Mouse (Mus musculus): ENCODE results near the gene Srm.

Gene Srm

DNA sequence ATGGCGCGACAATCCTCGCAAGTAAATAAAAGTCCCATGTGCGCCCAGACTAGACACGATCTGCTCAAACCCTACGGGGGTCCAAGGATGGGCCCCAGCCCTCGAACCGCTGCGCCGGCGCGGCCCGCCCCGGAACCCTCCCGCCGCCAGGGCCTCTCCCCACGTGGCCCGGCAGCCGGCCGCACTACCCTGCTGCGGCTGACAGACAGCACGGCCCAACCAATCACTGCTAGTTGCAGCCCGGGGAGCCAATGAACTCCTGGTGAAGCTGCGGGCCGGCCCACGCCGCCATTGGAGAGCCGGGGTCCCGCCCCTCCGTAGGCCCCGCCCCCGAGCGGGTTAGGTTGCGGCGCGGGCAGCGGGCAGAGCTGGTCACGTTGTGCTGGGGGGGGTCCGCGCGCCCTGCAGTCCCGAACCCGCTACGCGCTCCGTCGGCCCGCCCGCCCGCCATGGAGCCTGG, at the start of gene Srm:
Gene Srm, plus strand, starts transcription at position 333 of the 460 bp plus-strand sequence.
- DNase-seq (ENCODE audit: low spot score) = peak; percentile 98

DNA sequence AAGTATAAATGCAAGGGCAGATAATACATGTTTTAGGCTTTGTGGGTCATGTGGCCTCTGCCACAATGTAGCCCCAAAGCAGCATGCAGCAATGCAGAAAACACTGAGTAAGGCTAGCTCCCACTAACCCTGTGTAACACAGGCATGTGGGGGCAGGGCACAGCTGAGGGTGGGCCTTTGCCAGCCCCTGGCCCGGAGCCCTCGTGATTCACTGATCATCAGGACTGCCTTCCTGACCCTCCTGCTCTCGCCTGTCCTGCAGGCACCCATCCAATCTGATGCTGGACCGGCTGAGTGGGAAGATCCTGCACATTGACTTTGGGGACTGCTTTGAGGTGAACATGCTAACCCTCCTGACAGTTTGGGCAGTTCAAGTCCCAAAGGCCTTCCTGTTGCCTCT, 42.2 kb upstream of the Srm start:
- DNase-seq (ENCODE audit: low spot score) = no peak

DNA sequence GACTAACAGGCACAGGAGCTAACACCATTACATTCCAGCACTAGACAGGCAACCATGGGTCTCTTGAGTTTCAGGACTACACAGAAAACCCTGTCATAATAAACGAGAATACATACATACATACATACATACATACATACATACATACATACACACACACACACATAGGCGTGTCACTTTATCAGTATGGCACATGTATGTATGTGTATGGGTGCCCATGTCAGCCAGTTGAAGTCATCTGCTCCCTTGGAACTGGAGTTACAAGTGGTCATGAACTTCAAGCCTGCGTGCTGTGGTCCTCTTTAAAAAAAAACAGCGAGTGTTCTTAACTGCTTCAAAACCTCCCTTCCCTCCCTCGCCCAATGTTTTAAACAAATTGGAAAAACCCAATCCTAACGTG, 33.5 kb upstream of the Srm start:
- DNase-seq (ENCODE audit: low spot score) = no peak

DNA sequence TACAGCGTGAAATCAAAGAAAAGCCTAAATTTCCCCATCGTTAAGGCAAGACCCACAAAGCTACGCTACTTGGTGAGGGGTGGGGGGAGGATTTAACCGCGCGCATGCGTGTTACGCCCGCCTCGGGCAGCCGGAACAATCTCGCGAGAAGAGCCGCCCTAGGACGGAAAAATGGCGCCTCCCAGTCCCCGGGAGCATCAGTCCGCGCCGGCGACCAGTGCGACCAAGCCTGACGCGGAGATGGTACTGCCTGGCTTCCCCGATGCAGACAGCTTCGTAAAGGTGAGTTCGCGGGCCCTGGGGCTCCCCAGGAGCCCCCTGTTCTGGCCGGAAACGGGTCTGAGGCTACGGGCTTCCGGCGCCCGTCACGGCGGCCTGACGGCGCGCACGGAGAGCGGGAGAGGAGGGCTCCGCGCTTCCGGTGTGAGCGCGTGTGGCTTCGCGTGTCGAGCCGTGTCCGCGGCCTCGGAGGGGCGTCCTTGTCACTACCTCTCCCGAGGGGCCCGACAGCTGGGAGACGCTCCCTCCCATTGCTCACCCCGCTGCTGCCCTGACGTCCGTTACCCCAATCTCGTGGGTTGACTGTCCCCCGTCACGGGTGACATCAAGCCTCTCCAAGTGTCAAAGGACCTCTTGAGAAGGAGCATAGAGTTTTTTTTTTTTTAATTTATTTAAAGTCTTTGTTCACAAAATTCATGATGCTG, 32.9 kb upstream of the Srm start, which contains the start of gene Exosc10:
Gene Exosc10, plus strand, starts transcription at position 133 of the 704 bp plus-strand sequence.
- peak; percentile 91 for DNase-seq (ENCODE audit: low spot score)

DNA sequence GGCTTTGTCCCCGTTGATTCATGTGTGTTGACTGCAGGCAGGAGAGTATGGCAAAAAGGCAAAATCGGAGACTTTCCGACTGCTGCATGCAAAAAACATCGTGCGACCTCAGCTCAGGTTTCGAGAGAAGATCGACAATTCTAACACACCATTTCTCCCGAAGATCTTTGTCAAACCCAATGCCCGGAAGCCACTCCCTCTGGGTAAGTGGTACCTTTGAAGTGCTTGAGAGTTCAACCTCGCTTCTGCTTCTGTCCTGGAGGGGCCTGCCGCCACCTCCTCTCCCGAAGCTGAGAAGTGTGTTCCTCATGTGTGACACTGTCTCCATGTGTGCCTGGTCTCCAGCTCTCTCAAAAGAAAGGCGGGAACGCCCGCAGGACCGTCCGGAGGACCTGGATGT, 28.6 kb upstream of the Srm start:
- DNase-seq (ENCODE audit: low spot score) = no peak

DNA sequence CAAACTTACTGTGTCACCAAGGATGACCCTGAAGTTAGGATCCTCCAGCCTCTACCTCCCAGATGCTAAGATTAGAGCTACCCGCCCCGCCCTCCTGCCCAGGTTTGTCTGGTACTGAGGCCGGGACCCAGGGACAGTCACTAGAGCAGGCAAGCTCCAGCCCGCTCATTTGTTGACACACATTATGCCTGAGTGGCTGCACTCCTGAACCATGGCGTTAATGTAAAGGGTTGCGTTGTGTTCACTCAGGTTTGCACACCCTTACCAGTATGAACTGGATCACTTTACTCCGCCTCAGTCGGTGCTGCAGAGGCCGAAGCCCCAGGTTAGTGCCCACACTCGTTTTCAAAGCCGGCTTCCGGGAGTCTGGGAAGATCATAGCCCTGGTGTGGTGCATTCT, 27.7 kb upstream of the Srm start:
- no peak for DNase-seq (ENCODE audit: low spot score)

DNA sequence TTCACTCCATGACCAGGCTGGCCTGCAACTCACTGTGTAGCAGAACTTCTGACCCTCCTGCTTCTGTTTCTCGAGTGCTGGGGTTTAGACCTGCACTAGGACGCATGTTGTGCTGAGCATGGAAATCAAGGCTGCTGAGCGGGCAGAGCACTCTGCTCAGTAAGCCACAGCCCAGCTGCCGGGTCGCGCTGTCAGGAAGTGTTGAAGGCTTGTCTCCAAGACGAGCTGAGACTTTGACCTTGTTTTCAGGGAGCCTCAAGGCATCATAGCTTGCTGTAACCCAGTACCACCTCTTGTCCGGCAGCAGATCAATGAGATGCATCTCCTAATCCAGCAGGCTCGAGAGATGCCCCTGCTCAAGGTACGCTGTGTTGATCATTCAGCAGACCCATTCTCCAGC, 21.2 kb upstream of the Srm start:
- no peak for DNase-seq (ENCODE audit: low spot score)

DNA sequence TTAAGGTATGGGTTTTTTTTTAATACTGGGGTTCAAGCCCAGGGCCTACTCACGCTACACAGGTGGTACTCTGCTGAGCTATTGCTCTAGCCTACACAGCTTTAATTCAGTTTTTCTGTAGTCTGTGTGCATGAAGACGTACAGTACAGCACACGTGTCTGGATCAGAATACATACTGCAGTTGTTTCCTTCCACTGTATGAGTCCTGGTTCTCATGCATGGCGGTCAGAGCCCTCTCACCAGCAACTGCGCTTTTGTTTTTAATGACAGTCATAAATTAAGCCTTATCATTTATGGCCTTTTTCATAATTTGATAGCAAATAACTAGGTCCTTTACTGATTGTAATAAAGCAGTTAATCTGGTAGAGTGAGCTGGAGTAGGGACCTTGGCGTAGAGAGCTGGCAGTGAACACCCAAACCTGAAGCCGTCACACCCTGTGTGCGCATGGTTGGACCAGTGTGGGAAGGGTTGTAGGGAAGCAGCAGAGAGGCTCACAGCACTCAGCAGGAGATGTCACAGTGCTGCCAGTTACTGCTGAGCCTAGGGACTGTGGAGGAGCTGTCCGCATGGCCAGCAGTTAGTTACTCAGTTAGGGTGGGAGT, 20.5 kb upstream of the Srm start:
- DNase-seq (ENCODE audit: low spot score) = no peak

DNA sequence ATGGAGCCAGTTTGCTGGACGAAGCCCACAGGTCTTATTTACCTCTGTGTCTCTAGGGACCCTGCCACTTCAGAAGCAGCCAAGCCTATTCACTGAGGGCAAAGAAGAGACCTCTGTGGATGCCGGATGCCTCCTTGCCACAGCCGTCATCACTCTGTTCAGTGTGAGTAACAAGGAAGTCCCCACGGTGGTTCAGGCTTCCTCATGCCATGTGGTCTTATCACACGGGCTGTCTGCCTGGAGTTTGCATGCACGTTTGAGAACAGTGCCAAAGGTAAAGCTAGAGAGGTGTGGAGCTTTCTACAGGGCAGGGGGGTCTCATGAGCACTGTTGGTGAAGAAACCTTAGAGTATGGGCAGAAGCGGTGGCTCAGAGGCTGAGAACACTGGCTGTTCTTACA, 18.1 kb upstream of the Srm start:
- no peak for DNase-seq (ENCODE audit: low spot score)

DNA sequence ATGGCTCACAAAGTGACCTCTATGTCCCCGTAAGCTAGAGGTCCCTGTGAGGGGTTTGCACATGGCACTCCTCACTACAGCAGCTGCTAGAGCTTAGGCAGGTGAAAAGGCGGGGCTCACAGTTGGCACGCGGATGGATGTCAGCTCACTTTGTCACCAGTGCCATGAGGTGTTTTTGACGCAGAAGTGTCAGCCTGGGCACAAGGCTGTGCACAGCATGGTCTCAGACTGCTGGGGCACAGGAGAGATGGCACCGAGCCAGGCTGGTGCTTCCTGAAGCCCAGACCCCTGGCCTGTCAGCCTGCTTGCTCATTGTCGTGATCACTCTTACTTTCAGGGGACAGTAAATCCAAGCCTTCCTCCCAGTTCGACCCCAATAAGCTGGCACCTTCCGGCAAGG, 10.5 kb upstream of the Srm start:
- no peak for DNase-seq (ENCODE audit: low spot score)

DNA sequence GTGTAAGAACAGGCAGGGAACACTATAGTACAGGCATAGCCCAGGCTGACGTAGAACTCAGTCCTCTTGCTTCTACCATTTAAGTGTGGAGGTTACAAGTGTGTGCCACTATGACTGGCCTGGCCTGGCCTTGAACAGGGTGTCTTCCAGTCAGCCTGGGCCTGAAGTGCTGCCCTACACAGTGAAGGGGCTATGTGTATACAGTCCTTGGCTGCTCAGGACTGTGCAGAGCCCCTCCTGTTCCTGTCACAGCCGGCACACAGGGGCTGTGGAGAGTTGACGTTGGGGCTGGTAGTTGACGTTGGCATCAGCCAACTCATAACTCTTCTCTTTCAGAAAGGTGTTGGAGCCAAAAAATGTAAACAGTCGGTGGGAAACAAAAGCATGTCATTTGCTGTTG, 9.9 kb upstream of the Srm start:
- no peak for DNase-seq (ENCODE audit: low spot score)

DNA sequence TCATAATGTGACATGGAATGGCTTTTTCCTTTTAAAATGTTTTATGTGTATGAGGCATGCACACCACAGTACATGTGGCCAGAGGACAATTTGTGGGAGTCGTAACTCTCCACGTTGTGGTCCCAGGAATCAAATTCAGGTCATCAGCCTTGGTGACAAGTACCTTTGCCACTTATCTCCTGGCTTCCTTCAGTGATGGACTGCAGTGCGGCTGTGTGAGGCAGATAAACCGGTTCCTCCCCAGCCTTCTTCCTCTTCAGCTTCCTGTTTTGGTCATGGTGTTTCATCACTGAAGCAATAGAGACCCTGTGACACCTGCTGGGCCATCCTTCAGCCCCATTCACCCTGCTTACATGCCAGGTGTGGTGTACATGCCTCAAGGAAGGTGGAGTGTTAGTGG, 8.0 kb upstream of the Srm start:
- DNase-seq (ENCODE audit: low spot score) = no peak

DNA sequence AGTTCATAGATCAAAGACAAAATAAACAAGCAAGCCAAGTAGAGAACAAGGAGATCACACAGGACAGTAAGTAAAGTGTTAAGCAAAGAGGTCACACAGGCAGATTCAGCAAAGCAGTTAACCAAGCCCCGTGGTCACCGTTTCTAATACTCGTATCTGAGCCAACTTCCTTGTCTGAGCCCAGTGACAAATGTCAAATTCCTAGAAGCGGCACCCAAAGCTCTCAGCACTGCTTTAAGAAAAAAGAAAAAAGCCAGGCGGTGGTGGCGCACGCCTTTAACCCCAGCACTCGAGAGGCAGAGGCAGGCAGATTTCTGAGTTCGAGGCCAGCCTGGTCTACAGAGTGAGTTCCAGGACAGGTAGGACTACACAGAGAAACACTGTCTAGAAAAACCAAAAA, 4.7 kb upstream of the Srm start:
- DNase-seq (ENCODE audit: low spot score) = no peak

DNA sequence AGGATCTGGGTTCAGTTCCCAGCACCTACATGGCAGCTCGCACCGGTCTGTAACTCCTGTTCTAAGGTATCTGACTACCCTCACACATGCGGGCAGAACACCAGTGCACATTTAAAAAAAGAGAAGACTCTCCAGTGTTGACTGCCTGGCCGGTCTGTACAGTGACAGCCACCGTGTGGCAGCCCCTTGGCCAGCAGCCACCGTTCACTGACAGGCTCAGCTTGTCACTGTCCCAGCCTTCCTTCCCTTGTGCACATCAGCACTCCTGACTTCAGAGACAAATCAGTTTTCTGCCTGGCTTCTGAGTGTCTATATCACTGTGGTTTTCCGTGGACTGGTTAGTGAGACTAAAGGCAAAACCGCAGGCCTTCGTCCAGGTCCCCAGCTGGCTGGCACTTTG, 2.5 kb upstream of the Srm start:
- no peak for DNase-seq (ENCODE audit: low spot score)

DNA sequence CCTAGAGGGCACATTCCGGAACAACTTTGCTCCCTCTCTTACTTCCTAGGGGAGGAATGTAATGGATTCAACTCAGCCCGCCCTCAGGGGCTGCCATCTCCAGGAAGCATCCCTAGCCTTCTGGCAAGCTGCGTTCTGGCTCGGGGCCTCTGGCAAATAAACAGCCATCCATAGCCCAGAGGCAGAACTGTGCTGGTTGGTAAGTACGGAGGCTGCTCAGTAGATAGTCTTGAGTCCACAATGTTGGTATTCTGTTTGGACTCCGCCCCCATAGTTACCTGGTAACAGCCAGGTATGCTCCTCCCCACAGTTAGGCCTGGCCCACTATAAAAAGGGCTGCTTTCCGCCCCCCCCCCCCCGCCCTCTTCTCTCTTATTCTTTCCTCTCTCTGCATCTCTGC, 1.7 kb upstream of the Srm start:
- peak; percentile 41 for DNase-seq (ENCODE audit: low spot score)

DNA sequence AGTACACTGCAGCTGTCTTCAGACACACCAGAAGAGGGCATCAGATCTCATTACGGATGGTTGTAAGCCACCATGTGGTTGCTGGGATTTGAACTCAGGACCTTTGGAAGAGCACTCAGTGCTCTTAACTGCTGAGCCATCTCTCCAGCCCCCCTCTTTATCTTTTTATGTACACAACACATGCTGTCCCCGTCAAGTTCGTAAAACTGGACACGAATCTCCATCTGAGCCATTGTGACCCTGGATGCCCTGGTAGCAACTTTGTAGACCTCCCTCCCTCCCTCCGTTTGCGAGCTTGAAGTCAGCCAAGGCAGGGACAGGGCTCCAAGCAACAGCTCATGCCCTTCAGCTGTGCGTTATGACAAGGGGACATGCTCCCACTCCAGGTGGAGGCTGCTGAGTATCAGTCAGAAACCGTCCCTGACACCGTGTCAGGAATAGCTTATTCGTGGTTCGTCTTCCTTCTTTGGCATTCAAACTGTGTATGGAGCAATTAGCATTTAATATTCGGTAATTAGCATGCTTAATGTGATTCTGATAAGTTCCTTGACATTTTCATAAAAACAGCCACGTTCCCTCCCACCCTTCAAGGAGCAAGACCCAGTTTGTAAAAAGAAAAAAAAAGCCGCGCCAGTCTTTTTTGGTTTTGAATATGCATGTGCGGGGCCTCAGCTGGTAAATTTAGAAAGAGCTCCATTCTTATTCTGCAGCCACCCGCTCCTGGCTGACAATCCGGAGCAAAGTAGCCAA, 707 bp upstream of the Srm start:
- no peak for DNase-seq (ENCODE audit: low spot score)

DNA sequence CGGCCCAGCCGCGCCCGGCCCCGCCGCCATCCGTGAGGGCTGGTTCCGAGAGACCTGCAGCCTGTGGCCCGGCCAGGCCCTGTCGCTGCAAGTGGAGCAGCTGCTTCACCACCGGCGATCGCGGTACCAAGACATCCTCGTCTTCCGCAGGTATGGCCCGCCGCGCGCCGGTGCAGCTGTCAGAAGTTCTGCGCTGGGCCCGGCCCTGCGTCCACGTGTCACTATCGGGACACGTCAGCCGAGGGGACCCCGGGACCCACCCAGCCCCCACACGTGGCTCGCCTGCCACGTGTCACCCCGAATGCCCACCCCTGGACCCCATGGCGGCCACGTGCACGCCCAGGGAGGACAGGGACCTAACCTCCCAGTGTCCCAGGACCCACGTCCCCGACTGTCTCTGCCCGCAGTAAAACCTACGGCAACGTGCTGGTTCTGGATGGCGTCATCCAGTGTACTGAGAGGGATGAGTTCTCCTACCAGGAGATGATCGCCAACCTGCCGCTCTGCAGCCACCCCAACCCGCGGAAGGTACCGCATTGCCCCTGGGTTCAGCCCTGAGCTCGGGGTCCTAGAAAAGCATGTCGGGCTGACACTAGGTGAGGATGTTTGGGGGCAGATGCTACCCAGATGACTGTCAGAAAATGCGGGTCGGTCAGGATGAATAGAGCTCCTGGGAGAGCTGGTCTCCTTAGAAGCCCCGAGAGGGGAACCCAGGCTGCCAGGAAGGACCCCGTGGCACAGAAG, 506 bp downstream of the Srm start:
- no peak for DNase-seq (ENCODE audit: low spot score)

DNA sequence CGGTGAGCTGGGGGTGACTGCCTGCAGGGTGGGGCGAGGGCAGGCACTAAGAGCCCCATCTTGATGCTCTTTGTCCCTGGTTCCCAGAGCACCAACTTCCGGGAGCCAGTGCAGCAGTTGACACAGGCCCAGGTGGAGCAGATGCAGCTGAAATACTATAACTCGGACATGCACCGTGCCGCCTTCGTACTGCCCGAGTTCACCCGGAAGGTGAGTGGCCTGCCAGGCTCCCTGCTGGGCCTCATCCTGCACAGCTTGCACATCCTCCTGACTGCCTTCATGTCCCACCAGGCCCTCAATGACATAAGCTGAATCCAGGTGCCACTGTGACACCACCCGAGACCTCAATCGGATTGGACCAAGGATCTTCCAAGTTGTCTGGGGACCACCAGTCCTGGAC, 2.7 kb downstream of the Srm start:
- no peak for DNase-seq (ENCODE audit: low spot score)

DNA sequence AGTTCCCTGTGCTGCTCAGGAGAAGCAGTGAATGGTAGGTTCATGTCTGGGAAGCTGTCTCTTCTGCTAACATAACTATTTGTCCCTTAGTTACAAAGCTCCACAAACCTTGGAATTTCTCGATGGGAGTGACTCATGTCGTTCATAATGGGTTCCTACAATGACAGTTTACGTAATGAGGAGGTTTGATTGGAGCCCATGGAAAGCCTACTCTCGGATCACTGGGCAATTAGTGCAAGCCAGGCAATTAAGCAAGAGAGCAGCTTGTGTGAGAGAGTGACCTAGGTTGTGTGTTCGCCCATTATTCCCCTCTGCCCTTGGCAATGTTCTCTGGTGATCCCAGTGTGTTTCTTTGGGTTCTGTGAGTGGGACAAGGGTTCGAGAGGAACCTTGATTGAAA, 4.6 kb downstream of the Srm start:
- no peak for DNase-seq (ENCODE audit: low spot score)

DNA sequence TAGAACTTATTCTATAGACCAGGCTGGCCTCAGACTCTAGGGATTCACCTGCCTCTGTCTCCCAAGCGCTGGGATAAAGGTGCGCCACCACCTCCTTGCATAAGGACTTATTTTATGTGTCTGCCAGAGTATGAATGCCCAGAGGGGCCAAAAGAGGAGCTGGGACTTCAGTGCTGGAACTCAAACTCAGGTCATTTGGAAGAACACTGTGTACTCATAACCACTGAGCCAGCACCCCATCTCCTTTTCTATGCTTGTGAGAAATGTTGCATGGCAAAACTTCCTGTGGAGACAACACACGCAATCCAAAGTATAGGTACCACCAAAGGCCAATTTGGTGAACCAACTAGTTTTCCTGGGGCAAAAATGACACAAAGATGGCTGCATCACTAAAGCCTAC, 5.4 kb downstream of the Srm start:
- DNase-seq (ENCODE audit: low spot score) = no peak

DNA sequence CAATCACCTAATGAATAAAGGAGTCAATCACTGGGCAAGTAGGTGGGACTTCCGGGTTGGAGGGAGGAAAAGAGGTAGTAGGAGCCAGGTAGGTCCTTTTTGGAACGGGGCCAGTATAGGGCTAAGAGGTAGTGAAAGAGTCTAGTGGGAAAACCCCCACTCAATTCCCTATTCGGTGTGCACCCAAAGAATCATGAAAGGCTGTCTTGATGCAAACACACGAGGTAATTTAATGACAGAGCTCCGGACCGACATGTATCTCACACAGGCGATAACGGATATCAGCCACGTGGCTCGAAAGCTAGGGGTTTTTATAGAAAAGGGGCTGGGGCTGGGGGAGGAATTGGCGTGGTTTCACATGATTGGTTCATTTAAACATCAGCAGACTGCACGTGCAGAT, 7.5 kb downstream of the Srm start:
- no peak for DNase-seq (ENCODE audit: low spot score)

DNA sequence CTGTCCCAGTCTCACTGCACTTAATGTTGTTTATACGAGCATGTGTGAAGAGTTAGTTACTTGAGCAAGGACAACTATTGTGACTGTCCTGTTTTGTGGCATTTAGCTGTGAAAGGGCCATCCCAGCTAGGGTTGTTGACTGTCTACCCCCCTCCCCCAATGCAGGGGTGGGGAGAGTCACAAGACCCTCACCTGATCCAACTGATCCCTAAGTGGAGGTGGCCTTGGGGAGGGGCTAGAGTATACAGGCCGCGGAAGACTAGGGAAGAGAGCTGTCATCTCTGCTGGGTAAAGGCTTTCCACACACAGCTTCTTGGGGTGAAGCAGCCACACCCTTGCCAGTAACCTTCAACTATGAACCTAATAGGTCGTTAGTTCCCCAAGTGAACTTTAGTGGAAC, 9.0 kb downstream of the Srm start:
- DNase-seq (ENCODE audit: low spot score) = no peak

DNA sequence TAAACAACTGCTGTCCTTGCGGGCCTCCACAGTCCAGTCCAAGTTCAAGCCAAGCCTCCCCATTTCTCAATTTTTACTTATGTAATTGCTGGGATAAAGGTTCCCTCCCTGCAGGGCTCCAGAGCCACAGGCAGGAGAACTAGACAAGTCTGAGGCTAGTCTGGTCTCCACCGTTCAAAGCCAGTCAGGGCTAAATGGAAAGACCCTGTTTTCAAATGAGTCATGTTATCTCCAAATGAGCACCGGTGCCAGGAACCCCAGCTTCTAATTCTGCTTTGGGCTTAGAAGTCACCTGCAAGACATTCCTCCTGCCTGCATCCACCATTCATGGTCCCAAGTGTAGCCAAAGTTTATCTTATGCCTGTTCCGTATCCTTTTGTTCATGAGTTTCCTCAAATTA, 10.6 kb downstream of the Srm start:
- DNase-seq (ENCODE audit: low spot score) = no peak

Data from yolk sac, embryonic 10.5 days (tissue).